Mouse (Mus musculus) retina, adult 2 months (tissue): ENCODE data around the gene Panx2.

Experiments used
- DNase-seq: peaks from one replicate; pipeline ENCODE4 v3.0.0-alpha.2; 2012; ENCODE audit warnings: low read depth, low spot score

Gene Panx2

GRCm38 (mm10) chr15:89122649-89123366 is 63.3 kb downstream of the Panx2 start, which contains the start of gene Tubgcp6:
TSS of gene Tubgcp6 (minus strand) at chr15:89123112.
- peak; percentile 90 for DNase-seq
